Mouse (Mus musculus): ENCODE measurements around the gene Serpina3b.

GRCm38 (mm10) chr12:104174747-104175146 is 47.0 kb downstream of the Serpina3b start:
- no peak for TF ChIP-seq CTCF (IDR thresholded peaks at IDR 0.05; ENCODE audit: low read depth, low read length)
- TF ChIP-seq POLR2A (IDR thresholded peaks at IDR 0.05; ENCODE audit: borderline replicate concordance, low read depth, low read length): no peak

Measured in bone marrow macrophage, adult 2 months (primary cell).